Mouse (Mus musculus) G1E-ER4 (cell line): ENCODE results near the gene Fancg. TPM values are rescaled to one million over a fixed set of nuclear protein-coding genes. Genes with fewer than 3 reads are reported as not detected.

Experiments used
- GATA1 ChIP-seq: IDR thresholded peaks from one replicate; pipeline ENCODE4 v1.8.0; 2012; ENCODE audit warnings: low read length, inconsistent platforms
- polyA plus RNA-seq: library from polyadenylated mRNA; stranded (reverse); fragments of >175 nt; gene quantifications from 2 replicates; pipeline ENCODE4 v1.2.3, GENCODE M21; 2012

Gene Fancg
- polyA plus RNA-seq, 1 experiment, result 5.6 TPM

DNA sequence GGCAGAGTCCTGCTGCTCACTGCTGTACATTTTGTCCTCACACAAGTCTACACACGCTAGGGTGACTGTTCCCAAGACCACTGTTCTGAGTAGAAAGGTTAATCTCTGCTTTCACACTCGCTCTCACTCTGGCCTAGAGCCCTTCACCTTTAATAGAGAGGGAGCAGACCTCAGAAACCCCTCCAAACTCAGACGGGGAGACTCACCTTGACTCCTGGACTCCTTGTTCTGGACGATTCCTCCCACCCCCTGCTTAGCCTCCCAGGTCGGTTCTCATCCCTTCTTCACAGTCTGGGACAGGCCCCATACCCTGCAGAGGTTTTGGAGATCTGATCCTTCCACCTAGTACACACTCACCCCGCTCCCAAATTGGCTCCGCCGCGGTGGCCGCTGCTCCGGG lies 29.3 kb upstream of the Fancg start:
- no peak for TF ChIP-seq GATA1

GRCm38 (mm10) chr4:43038567-43039495 lies 28.5 kb upstream of the Fancg start:
- TF ChIP-seq GATA1, result no peak

DNA sequence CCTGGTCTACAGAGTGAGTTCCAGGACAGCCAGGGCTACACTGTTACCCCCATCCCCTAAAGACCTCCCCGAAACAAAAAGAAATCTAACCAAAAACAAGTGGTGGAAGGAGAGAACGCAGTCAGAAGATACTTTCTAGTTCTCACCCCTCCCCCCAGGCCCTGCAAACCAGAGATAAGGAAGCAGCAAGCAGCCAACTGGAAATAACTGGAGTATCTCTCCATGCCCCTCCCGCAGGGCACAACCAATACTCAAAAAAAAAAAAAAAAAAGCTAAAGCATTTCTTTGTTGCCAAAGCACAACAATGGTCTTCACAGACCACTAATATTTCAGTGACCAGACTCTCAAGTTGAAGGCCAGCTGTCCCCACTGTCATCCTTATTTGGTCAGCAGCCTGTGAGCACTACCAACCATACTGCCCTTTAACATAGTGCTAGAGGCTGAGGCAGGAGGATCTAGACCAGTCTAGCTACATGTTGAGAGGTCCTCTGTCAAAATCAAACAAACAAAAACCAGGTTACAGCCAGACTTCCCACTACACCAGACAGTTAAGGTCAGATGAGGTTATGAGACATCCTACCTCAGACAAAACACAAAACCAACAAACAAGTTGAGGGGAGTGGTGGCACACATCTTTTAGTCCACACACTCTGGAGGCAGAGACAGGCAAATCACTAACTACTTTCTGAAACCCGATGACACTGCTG lies 27.7 kb upstream of the Fancg start:
- peak; percentile 20 for TF ChIP-seq GATA1

- no peak for TF ChIP-seq GATA1
Observed at GRCm38 (mm10) chr4:43036356-43036755, 26.1 kb upstream of the Fancg start.

DNA sequence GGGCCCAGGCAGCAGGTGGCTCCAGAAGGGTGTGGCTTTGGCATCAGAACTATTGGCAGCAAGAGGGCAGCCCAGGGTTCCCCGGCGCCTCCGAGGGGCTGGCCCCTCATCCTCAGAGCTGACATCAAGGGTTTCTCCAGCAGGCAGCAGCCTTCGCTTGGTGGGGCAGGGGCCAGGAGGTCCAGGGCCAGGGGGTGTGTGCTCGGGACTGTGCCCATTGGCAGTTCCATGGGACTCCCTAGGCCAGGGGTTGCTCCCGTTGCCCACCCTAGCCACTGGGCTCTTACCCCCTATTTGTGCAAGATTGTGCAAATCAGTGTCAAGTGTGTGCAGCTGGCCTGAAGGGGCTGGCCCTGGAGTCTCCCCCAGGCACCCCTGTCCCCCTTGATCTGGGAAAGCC lies 25.5 kb upstream of the Fancg start:
- TF ChIP-seq GATA1, result no peak

- TF ChIP-seq GATA1, result no peak
Observed at GRCm38 (mm10) chr4:43033481-43033880, 23.2 kb upstream of the Fancg start.

- no peak for TF ChIP-seq GATA1
Observed at GRCm38 (mm10) chr4:43032501-43032900, 22.2 kb upstream of the Fancg start.

DNA sequence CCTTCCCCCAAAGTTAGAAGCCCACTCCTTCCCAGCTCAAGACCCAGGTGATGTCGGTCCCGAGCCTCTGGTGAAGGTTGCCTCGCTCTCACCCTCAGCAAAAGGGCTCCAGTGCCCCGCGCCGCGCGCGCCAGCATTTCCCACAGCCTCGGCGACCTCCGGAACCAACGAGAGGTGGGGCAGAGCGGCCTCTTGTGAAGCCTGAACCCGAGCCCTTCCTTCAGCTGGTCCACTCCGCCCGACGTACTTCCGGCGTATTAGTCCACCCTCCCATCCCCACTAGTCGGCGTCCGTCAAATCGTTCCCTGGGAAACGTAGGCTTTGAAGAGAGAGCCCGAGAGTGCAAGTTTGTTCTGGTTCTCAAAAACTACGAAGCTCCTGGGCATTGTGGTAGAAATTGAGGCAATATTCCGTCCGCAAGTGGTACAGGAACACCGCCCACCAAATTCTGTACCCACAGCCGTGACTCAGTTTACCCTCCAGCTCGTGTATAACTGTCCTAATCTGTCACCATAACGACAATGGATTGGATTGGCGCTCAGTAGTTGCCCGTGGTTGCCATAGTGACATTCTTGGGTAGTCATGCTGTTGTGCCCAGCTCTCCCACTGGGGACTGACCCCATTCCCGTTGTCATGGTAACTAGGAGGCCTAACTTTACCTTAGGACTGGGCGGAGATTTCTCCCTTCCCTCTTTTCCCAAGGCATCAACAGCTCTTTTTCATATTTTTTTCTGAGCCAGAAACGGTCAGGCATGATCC lies 21.1 kb upstream of the Fancg start, which contains the start of gene Stoml2:
Stoml2 (minus strand) TSS at position 474 of the 759 bp plus-strand sequence.
- no peak for TF ChIP-seq GATA1

GRCm38 (mm10) chr4:43030780-43031230 lies 20.5 kb upstream of the Fancg start:
- TF ChIP-seq GATA1, result no peak

GRCm38 (mm10) chr4:43030352-43030751 lies 20.0 kb upstream of the Fancg start:
- TF ChIP-seq GATA1, result no peak

DNA sequence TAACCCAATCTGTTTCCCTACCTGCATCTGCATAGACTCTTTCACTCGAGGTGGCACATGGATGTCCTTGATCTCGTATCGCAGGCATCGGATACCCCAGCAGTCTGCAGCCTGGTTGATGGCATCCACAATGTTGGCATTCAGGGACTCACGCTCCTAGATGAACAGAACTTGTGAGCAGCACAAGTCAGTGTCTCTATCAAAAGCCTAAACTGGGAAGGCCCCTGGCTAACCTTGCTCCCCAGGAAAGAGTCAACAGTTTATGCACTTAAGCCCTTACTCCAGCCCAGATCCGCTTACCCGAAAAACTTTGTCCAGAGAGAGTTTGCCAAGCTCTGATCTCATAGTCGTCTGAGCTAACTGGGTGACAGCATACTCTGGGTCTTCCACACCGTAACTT lies 19.4 kb upstream of the Fancg start:
- no peak for TF ChIP-seq GATA1

GRCm38 (mm10) chr4:43029121-43029520 lies 18.8 kb upstream of the Fancg start:
- TF ChIP-seq GATA1, result no peak

GRCm38 (mm10) chr4:43025084-43025960 lies 15.0 kb upstream of the Fancg start, which contains the start of gene Pigo:
Gene Pigo, minus strand, starts transcription at chr4:43025819.
- no peak for TF ChIP-seq GATA1

DNA sequence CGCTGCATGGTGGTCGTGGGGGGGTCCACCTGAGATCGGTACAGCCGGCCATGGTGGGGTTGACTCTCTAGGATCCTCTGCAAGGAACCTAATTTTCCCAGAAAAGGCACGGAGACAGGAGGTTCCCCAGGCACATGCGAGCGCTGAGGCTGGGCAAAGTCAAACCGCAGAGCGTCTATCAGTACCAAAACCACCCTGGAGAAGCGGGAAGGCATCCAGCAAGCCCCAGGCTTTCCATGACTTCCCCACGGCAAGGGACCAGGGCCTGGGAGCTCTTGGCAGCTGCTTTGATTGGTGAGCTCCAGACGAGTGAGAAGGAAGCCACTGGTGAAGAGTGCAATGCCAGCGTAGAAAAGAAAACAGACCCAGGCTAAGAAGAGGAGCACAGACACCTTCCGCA lies 14.4 kb upstream of the Fancg start:
- no peak for TF ChIP-seq GATA1

DNA sequence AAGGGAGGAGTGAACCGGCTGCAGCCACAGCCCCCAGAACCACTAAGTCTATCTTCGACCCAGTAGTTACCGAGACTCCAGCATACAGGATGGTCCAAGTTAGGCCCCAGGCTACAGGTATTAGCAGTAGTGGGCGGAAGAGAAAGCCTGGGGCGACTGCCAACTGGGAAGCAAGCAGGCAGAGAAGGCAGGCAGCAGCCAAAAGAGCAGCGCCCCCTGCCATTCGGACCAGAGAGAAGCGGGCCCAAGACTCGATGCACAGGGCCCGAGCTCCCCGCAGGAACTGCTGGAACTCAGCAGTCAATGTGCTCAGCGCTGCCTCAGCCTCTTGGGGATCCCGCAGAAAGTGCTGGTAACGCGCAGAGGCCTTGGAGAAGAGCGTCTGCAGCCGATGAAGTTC lies 11.0 kb upstream of the Fancg start:
- no peak for TF ChIP-seq GATA1
